Mouse (Mus musculus): ENCODE results near the gene Slc39a2. TPM values are rescaled to one million over a fixed set of nuclear protein-coding genes. Genes with fewer than 3 reads are reported as not detected.

The Slc39a2 gene
- polyA plus RNA-seq (2012; fragmentation: generic; extraction: Trizol) = under 1 TPM; 0.01 to 0.24 TPM

DNA sequence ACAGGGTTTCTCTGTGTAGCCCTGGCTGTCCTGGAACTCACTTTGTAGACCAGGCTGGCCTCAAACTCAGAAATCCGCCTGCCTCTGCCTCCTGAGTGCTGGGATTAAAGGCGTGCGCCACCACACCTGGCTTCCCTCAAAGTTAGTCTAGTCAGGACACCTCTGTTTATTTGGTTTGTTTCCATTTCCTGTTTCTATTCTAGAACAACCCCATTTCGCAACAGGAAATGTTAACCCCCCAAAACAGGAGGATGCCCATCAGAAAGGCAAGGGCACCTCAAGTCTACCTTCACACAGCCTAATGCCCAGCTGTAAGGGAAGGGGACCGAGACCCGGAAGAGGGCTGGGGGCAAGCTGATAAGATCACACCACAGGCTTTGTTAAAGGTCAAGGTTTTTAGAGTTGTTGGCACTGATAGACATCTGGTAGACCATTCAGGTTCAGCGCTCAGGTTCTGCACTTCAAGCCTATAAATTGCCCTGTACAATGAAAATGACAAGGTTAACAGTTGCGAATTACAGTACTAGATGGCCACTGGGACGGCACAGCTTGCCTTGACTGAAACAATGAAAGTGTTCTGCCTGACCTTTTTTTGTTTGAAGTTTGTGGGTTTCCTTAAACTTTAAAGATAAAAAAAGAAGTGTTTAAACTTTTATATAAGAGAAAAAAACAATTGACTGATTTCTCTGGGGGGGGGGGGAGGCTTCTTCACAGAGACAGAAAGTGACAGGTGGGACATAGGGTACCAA is at the start of gene Slc39a2:
Gene Slc39a2 (plus strand): TSS at position 699 of the 749 bp plus-strand sequence.

DNA sequence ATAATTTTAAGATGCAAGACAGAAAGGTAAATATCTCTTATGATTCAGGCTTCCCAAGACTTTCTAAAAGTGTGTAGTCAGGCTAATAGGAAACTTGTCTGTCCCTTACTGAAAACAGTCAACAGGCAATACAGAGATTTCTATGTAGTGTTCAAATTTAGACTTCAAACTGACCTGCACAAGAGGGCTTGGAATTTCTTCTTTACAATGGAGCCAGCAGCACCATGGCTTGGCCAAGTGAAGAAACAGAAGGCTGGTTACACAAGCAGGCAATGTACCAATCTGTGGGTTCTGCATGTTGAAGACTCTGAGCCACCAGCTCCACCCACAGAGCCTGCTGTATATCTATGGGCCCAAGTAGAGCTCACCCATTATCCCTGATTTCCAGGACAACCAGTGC is 39.3 kb upstream of the Slc39a2 start, which contains the start of gene Ear6:
Gene Ear6 (plus strand): TSS at position 301 of the 400 bp plus-strand sequence.

DNA sequence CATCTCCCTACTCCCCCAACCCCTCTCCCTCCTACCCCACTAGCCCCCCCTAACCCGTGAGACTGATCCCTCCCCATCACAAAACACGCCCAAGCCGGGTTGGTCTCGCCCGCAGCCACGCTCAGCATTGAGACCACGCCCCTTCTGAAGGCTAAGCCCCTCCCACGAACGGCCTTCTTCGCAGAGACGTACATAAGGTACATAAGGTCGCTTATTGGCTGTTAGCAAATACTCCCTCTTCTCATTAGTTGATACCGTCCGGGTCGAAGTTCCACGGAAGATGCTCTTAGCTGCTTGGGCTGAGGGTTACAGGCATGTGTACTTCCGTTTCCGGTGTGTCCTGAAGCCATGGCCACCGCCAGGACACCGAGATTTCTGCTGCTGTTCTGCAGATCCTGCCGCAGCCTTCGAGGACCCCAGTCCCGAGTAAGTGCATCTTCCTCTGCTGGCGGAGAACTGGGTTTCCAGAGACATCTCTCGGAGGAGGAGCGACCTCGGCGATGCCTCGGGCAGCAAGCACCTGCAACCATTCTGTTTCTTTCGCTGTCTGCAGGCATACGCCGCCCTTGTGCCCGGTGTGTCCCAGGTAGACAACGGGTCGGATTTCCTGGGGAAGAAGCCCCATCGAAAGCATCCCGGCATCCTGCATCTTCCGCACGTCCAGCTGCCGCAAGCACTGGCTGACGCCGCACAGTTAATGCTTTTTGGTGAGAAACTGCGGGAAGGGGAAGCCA is 7.9 kb upstream of the Slc39a2 start, which contains the start of gene Mettl17:
Gene Mettl17 (plus strand): TSS at position 245 of the 734 bp plus-strand sequence.

GRCm38 (mm10) chr14:51913960-51914762 is 21.5 kb downstream of the Slc39a2 start, which contains the start of gene Ndrg2:
Gene Ndrg2, minus strand, starts transcription at chr14:51914158.

GRCm38 (mm10) chr14:51918125-51918524 is 25.4 kb downstream of the Slc39a2 start, which contains the start of gene Tppp2:
Gene Tppp2, plus strand, starts transcription at chr14:51918425.

DNA sequence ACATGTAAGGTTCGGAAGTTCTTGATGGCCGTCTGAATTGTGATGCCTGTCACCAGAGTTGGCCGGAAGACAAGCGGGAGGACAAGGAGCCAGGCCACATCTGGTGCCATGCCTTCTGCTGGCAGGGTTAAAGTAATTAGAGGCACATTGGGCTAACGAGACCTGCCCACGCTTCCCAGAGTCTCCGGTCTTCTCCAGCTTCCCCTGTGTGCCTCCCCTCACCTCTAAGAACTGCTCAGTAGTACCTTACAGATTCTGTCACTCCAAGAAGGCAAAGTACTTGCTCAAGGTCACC is 29.8 kb downstream of the Slc39a2 start, which contains the start of gene Rnase13:
Gene Rnase13 (minus strand): TSS at position 203 of the 295 bp plus-strand sequence.

Other genes starting within 250 kb of the Slc39a2 start
- gene Gm17079, start 197.4 kb upstream of the Slc39a2 start, polyA plus RNA-seq (2012; fragmentation: generic; extraction: Trizol) = not detected
- gene Gm5800, start 175.7 kb upstream of the Slc39a2 start, polyA plus RNA-seq (2012; fragmentation: generic; extraction: Trizol) = not detected
- not detected for gene Ang4, start 119.3 kb upstream of the Slc39a2 start, polyA plus RNA-seq (2012; fragmentation: generic; extraction: Trizol)
- gene AY358078, start 92.8 kb upstream of the Slc39a2 start, polyA plus RNA-seq (2012; fragmentation: generic; extraction: Trizol) = not detected
- gene Ear6, start 39.2 kb upstream of the Slc39a2 start, polyA plus RNA-seq (2012; fragmentation: generic; extraction: Trizol) = not detected
- gene Mettl17, start 8.0 kb upstream of the Slc39a2 start, polyA plus RNA-seq (2012; fragmentation: generic; extraction: Trizol) = 10 to 100 TPM in 1 of 2 experiments, 1 to 10 TPM in 1; 8.6 to 20.3 TPM
- under 1 TPM; 0.02 to 0.06 TPM for gene Ndrg2, start 21.3 kb downstream of the Slc39a2 start, polyA plus RNA-seq (2012; fragmentation: generic; extraction: Trizol)
- gene Tppp2, start 25.5 kb downstream of the Slc39a2 start, polyA plus RNA-seq (2012; fragmentation: generic; extraction: Trizol) = not detected
- gene Rnase13, start 29.9 kb downstream of the Slc39a2 start, polyA plus RNA-seq (2012; fragmentation: generic; extraction: Trizol) = under 1 TPM in 1 of 2 experiments, not detected in 1; 0.04 TPM
- 10 to 100 TPM; 42.3 to 91.9 TPM for gene Arhgef40, start 91.8 kb downstream of the Slc39a2 start, polyA plus RNA-seq (2012; fragmentation: generic; extraction: Trizol)
- gene Tmem253, start 122.8 kb downstream of the Slc39a2 start, polyA plus RNA-seq (2012; fragmentation: generic; extraction: Trizol) = under 1 TPM; 0.16 to 0.35 TPM
- 10 to 100 TPM; 13.0 to 22.2 TPM for gene Zfp219, start 127.8 kb downstream of the Slc39a2 start, polyA plus RNA-seq (2012; fragmentation: generic; extraction: Trizol)
- gene Olfr221, start 149.6 kb downstream of the Slc39a2 start, polyA plus RNA-seq (2012; fragmentation: generic; extraction: Trizol) = not detected
- gene Hnrnpc, start 211.1 kb downstream of the Slc39a2 start, polyA plus RNA-seq (2012; fragmentation: generic; extraction: Trizol) = 100 to 1,000 TPM in 1 of 2 experiments, 10 to 100 TPM in 1; 89.0 to 129 TPM
- gene Rpgrip1, start 217.8 kb downstream of the Slc39a2 start, polyA plus RNA-seq (2012; fragmentation: generic; extraction: Trizol) = 1 to 10 TPM; 1.5 to 2.2 TPM